Mouse (Mus musculus) testis, adult 2 months (tissue): ENCODE measurements around the gene Cyp8b1. TPM values are rescaled to one million over a fixed set of nuclear protein-coding genes. Genes with fewer than 3 reads are reported as not detected.

Source experiments
- H3K27ac ChIP-seq: fragments of 200-500 bp; 2 replicates; pipeline ENCODE4 v1.5.1; 2012; ENCODE audit warnings: low read depth, low read length; ENCODE audit not compliant: control insufficient read depth, insufficient read depth
- H3K27me3 ChIP-seq: fragments of 200-500 bp; 2 replicates; pipeline ENCODE4 v1.6.1; 2012; ENCODE audit warnings: mild to moderate bottlenecking, low read length, moderate library complexity; ENCODE audit not compliant: control insufficient read depth, insufficient read depth
- H3K36me3 ChIP-seq: fragments of 200-500 bp; 2 replicates; pipeline ENCODE4 v1.6.1; 2012; ENCODE audit warnings: mild to moderate bottlenecking, low read length; ENCODE audit not compliant: control insufficient read depth, insufficient read depth
- H3K4me1 ChIP-seq: fragments of 200-500 bp; 2 replicates; pipeline ENCODE4 v1.6.1; 2012; ENCODE audit warnings: low read length; ENCODE audit not compliant: control insufficient read depth, insufficient read depth
- H3K4me3 ChIP-seq: fragments of 200-500 bp; 2 replicates; pipeline ENCODE4 v1.5.1; 2012; ENCODE audit warnings: low read depth, mild to moderate bottlenecking, low read length, moderate library complexity, mixed read lengths; ENCODE audit not compliant: control insufficient read depth
- CTCF ChIP-seq: fragments of 200-500 bp; IDR thresholded peaks from 2 replicates; pipeline ENCODE4 v1.5.1; 2012; ENCODE audit warnings: low read depth, mild to moderate bottlenecking, inconsistent platforms, low read length, moderate library complexity; ENCODE audit not compliant: control insufficient read depth, insufficient read depth, insufficient replicate concordance
- POLR2A ChIP-seq: fragments of 200-500 bp; IDR thresholded peaks from 2 replicates; pipeline ENCODE4 v1.6.1; 2012; ENCODE audit warnings: low read depth, mild to moderate bottlenecking, inconsistent platforms, low read length, moderate library complexity; ENCODE audit not compliant: control insufficient read depth
- polyA plus RNA-seq: library from polyadenylated mRNA; depleted of rRNA; stranded (reverse); fragments of >200 nt; gene quantifications from 2 replicates; pipeline ENCODE4 v1.2.3, GENCODE M21; 2012

Gene Cyp8b1
- polyA plus RNA-seq, 1 experiment = not detected

GRCm38 (mm10) chr9:121915056-121915455, 1.0 kb downstream of the Cyp8b1 start:
- Histone ChIP-seq H3K4me3 (no peak overlapping the region), H3K27me3 (no peaks in the 10 kb centered on the region), H3K36me3 (no peaks in the 10 kb centered on the region), H3K4me1 (no peaks in the 10 kb centered on the region), H3K27ac (no peak overlapping the region)
- no peak for TF ChIP-seq POLR2A
- TF ChIP-seq CTCF = no peak

- TF ChIP-seq POLR2A (no peak), CTCF (no peak)
These were observed 1.8 kb downstream of the Cyp8b1 start for GRCm38 (mm10) chr9:121914226-121914757.

GRCm38 (mm10) chr9:121912786-121913185, 3.3 kb downstream of the Cyp8b1 start:
- H3K4me3 ChIP-seq = no peak overlapping the region
- no peak for TF ChIP-seq POLR2A
- no peak for TF ChIP-seq CTCF
- no peaks in the 10 kb centered on the region for H3K27me3 ChIP-seq
- H3K36me3 ChIP-seq = no peaks in the 10 kb centered on the region
- no peaks in the 10 kb centered on the region for H3K4me1 ChIP-seq
- H3K27ac ChIP-seq = no peak overlapping the region

More at GRCm38 (mm10) chr9:121914226-121914757, 1.8 kb downstream of the Cyp8b1 start:
- Histone ChIP-seq H3K36me3 (no peaks in the 10 kb centered on the region), H3K27ac (no peak overlapping the region), H3K27me3 (no peaks in the 10 kb centered on the region), H3K4me1 (no peaks in the 10 kb centered on the region), H3K4me3 (no peak overlapping the region)

- H3K4me1 ChIP-seq = no peaks in the 10 kb centered on the region
- TF ChIP-seq POLR2A (no peak), CTCF (no peak)
- no peaks in the 10 kb centered on the region for H3K27me3 ChIP-seq
- H3K36me3 ChIP-seq = no peaks in the 10 kb centered on the region
- no peak overlapping the region for H3K4me3 ChIP-seq
- H3K27ac ChIP-seq = no peak overlapping the region
These were observed 4.9 kb downstream of the Cyp8b1 start for GRCm38 (mm10) chr9:121911196-121911595.

- Histone ChIP-seq H3K4me3 (no peak overlapping the region), H3K27ac (no peak overlapping the region)
- no peak for TF ChIP-seq POLR2A
- no peak for TF ChIP-seq CTCF
These were observed 6.5 kb downstream of the Cyp8b1 start for GRCm38 (mm10) chr9:121909635-121910034.

GRCm38 (mm10) chr9:121908321-121908720, 7.8 kb downstream of the Cyp8b1 start:
- Histone ChIP-seq H3K4me3 (no peak overlapping the region), H3K4me1 (no peaks in the 10 kb centered on the region), H3K27ac (no peak overlapping the region), H3K36me3 (no peaks in the 10 kb centered on the region), H3K27me3 (no peaks in the 10 kb centered on the region)
- TF ChIP-seq CTCF (no peak), POLR2A (no peak)

More at GRCm38 (mm10) chr9:121909635-121910034, 6.5 kb downstream of the Cyp8b1 start:
- Histone ChIP-seq H3K36me3 (no peaks in the 10 kb centered on the region), H3K27me3 (no peaks in the 10 kb centered on the region), H3K4me1 (no peaks in the 10 kb centered on the region)

GRCm38 (mm10) chr9:121907356-121908070, 8.6 kb downstream of the Cyp8b1 start:
- Histone ChIP-seq H3K27me3 (no peaks in the 10 kb centered on the region), H3K4me3 (no peak overlapping the region), H3K4me1 (no peaks in the 10 kb centered on the region), H3K27ac (no peak overlapping the region), H3K36me3 (no peaks in the 10 kb centered on the region)
- TF ChIP-seq CTCF (no peak), POLR2A (no peak)

- Histone ChIP-seq H3K4me1 (no peaks in the 10 kb centered on the region), H3K27me3 (no peaks in the 10 kb centered on the region), H3K27ac (no peak overlapping the region), H3K36me3 (no peaks in the 10 kb centered on the region), H3K4me3 (no peak overlapping the region)
- TF ChIP-seq POLR2A (no peak), CTCF (no peak)
These were observed 9.6 kb downstream of the Cyp8b1 start for GRCm38 (mm10) chr9:121906456-121906855.
